Mouse (Mus musculus): ENCODE measurements around the gene Hltf. TPM values are rescaled to one million over a fixed set of nuclear protein-coding genes. Genes with fewer than 3 reads are reported as not detected.
"Not testable (repeated sequence)": the region's sequence is repeated elsewhere in the genome, so short reads cannot be mapped to it uniquely, and the experiment has no call there.

Hltf gene
- total RNA-seq (2017), result 55.3 and 76.6 TPM in 2 replicates

DNA sequence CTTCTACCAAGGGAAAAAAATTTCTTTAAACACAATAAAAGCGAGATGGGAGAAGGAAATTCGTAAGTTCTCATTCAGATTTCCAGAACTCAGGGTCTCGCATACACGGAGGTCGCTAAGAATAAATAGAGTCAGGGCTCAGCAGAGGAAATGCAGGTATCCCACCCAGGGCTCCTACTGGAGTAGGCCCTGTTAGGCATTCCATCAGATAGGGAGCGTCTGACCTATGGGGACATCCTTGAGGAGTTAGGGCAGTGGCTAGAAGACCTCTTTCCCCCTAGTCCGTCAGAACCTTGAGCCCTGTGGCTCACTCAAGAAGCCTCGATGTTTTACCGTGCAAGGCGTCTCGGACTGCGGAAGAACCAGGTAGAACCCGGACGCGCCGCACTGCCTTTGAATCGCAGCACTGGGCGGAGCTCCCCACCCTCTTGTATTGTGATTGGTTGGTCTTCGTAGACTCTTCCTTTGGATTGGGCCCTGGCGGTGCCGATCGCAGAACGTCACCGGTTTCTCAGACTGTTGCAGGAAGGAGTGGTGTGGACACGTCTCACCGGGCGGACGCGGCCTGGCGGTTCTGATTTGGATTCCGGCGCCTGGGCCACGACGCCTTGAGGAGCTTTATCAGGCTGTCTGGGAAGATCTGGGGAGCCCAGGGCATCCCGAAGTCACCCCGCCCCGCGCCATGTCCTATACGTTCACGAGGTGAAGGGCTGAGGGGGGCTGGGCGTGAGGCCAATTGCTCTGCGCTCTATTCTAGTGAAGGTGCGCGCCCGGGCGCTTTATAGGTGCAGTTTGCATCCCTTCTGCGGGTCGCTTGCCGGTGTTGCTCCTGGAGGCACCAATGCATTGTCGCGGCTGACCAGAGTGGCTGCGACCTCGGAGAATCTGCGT is at the start of gene Hltf:
TSS of gene Hltf (plus strand) at position 506 of the 891 bp plus-strand sequence.
- ATAC-seq (replicated peaks in 1 of 2; ENCODE audit: insufficient read depth in 1 of 2, low FRiP score in 2 of 2, low TSS enrichment in 1 of 2, low read depth in 1 of 2, poor library complexity in 2 of 2, severe bottlenecking in 2 of 2), result peak; percentile 100

DNA sequence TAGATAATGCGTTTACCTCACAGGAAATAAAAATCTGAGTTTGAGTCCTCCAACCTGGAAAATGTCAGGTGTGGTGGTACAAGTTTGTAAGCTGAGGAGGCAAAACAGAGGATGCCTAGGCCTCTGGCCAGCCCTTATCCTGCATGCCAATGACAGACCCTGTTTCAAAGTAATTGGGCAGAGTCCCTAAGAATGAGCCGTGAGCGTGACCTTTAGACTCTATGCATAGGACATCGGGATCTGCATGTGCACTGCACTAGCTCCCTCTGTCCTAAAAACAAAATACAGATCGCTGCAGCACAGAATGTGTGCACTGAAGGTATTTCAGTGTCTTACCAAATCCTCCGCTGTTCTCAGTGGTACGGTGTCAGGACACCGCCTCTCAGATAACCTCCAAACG is 47.1 kb upstream of the Hltf start:
- no peak for ATAC-seq (replicated peaks in 1 of 2; ENCODE audit: insufficient read depth in 1 of 2, low FRiP score in 2 of 2, low TSS enrichment in 1 of 2, low read depth in 1 of 2, poor library complexity in 2 of 2, severe bottlenecking in 2 of 2)

DNA sequence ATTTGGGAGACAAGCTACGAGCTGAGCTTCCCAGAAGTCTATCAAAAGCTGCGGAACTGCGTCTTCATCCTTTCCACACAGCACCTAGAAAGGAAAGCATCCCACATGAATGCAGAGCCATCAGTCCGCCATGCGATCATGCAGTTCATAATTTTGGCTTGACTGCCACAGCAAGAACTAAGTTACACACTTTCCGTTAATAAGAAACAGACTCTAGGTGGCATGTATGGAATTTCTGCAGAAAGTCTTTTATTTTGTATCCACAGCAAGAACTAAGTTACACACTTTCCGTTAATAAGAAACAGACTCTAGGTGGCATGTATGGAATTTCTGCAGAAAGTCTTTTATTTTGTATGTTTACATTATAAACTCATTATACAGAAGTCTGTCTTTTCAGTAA is 46.7 kb upstream of the Hltf start:
- not testable (repeated sequence) for ATAC-seq (replicated peaks in 1 of 2; ENCODE audit: insufficient read depth in 1 of 2, low FRiP score in 2 of 2, low TSS enrichment in 1 of 2, low read depth in 1 of 2, poor library complexity in 2 of 2, severe bottlenecking in 2 of 2)

DNA sequence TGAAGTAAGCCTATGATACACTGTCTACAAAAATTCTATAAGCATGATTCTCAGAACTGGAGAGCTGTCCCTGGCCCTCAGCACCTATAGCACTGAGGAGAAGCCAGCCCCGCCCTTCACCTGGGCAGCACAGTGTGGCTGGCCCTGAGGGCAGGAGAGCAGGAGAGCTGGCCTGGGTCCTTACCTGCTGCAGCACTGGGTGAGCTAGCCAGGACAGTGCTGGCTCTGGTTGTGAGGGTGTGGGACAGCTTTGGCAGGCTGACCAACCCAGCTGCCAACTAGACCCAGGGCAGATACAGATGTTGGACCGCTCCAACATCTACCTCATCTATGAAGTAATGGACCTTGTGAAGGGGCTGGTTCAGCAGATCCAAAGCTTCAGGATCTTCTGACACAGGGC is 43.2 kb upstream of the Hltf start:
- ATAC-seq (replicated peaks in 1 of 2; ENCODE audit: insufficient read depth in 1 of 2, low FRiP score in 2 of 2, low TSS enrichment in 1 of 2, low read depth in 1 of 2, poor library complexity in 2 of 2, severe bottlenecking in 2 of 2), result no peak

DNA sequence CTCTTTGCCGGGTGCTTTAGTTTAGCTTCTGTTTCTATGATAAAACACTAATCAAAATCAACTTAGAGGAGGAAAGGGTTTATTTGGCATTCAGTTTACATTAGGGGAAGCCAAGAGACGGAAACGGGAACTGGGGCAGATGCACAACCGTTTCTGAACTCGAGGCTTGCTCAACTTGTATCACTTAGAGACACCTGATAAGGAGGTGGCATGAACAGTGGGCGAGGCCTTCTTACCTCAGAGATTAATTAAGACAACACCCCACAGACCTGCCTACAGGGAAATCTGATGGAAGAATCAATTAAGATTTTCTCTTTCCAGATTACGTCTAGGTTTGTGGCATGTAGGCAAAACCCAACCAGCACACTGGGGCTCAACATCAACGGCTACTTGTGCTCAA is 39.5 kb upstream of the Hltf start:
- no peak for ATAC-seq (replicated peaks in 1 of 2; ENCODE audit: insufficient read depth in 1 of 2, low FRiP score in 2 of 2, low TSS enrichment in 1 of 2, low read depth in 1 of 2, poor library complexity in 2 of 2, severe bottlenecking in 2 of 2)

DNA sequence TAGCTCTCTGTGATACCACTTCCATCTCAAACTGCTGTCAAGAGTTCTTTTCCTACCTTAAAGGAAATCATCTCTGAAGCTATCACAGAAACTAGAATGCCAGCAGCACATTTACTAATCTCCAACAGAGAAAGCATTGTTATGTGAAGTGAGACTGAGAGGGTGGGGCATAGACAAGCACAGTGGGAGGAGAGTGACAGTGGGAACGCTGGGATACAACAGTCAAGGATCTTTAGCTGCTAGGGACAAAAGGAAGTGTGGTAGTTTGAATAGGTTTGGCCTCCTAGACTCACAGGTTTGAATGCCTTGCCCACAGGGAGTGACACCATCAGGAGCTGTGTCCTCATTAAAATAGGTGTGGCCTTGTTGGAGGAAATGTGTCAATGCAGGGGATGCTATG is 33.8 kb upstream of the Hltf start:
- no peak for ATAC-seq (replicated peaks in 1 of 2; ENCODE audit: insufficient read depth in 1 of 2, low FRiP score in 2 of 2, low TSS enrichment in 1 of 2, low read depth in 1 of 2, poor library complexity in 2 of 2, severe bottlenecking in 2 of 2)

DNA sequence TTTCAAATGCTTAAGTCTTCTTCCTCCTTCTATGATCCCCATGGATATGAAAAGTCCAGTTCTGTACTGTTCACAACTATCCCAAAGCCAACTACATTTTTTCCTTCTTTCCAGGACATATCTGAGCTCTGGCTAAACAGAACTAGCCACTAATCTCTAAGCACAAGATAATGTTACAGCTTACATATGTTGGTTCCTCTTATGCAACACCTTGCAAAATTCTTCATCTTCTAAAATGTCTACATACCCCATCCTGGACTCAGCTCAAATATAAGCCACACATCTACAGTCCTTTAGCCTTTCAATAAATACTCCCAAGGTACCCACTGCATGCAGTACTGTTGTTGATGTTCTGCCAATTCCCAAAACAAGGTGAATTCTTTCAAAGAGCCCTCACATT is 31.1 kb upstream of the Hltf start:
- ATAC-seq (replicated peaks in 1 of 2; ENCODE audit: insufficient read depth in 1 of 2, low FRiP score in 2 of 2, low TSS enrichment in 1 of 2, low read depth in 1 of 2, poor library complexity in 2 of 2, severe bottlenecking in 2 of 2), result no peak

DNA sequence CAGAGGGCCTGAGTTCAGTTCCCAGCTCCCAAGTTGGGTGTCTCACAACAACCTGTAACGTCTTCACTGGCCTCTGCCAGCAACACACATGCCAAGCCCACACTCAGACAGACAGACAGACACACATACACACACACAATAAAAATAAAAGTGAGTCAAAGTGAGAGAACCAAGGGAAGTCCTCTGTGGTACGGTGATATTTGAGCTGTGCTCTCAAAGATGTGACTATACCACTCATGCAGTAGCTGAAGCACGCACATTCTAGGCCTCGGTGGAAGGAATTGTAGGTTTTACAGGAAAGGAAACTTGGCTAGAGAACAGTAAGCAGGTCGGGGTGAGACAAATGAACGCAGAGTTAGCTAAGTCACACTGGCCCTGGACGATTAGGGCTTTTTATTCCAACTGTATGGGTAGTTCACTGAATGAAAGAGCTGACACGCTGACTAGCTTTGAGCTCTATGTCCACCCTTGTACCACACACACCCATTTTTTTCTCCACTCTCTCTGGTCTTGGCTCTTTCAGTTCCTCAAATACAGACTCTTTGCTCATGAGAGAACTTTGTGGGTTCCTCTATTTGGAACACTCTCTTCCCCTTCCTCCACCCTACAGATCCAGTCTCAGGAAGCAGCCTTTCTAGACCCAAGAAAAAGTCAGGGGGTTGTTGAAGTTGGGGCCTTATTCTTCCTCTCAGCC is 30.5 kb upstream of the Hltf start:
- ATAC-seq (replicated peaks in 1 of 2; ENCODE audit: insufficient read depth in 1 of 2, low FRiP score in 2 of 2, low TSS enrichment in 1 of 2, low read depth in 1 of 2, poor library complexity in 2 of 2, severe bottlenecking in 2 of 2), result peak; percentile 97 to 99

DNA sequence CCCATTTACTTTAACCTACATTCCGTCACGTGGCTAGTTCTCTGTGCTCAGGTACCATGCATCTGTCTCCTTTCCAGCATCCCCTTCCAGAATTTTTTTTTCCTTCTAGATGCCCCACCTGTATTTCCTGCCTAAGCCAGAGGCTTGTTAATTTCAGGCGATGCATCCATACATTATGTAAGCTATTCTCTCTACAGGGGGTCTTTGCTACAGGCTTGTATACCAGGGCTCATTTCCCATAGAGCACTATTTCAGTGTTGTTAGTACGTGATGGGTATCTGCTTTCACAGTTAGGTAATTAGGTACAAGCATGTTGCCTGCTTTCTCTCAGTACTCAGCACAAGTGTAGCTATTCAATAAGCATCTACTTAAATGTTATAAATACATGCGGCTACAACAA is 29.8 kb upstream of the Hltf start:
- ATAC-seq (replicated peaks in 1 of 2; ENCODE audit: insufficient read depth in 1 of 2, low FRiP score in 2 of 2, low TSS enrichment in 1 of 2, low read depth in 1 of 2, poor library complexity in 2 of 2, severe bottlenecking in 2 of 2), result peak in 1 of 2 experiments; percentile 1; a peak in 1 of 4 replicates

DNA sequence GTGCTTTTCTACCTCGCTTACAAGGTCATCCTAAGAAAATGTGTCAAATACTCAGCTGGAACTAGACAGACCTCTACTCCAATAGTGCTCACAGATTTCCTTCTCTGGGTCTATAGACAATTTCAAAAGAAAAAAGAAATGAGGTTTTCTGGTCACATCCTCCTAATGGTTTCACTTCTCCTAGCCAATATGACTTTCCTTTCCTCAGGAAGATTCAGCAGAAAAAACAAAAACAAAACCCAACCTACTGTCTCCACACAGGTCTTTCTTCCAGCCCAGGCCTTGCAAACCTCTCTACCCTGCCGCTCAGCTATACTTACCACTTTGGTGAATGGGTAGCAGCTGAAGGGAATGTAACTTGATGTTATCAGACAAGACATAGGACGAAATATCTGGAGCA is 29.0 kb upstream of the Hltf start:
- ATAC-seq (replicated peaks in 1 of 2; ENCODE audit: insufficient read depth in 1 of 2, low FRiP score in 2 of 2, low TSS enrichment in 1 of 2, low read depth in 1 of 2, poor library complexity in 2 of 2, severe bottlenecking in 2 of 2), result no peak

DNA sequence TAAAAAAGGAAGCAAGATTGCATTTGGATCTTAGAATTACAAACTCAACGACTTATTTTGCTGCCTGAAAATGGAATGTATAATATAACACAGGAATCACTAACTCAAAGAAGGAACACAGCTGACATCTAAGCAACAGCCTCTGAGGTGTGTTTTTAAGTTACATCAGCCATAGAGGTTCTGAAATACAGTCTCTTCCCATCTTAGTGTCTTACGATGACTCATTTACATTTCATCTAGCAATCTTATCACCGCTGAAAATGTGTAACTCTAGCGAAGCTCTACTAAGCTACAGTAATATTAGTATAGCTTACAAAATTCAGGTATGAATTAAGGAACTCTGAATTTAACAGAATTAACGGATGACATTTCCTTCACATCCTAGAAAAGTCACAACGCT is 26.8 kb upstream of the Hltf start:
- no peak for ATAC-seq (replicated peaks in 1 of 2; ENCODE audit: insufficient read depth in 1 of 2, low FRiP score in 2 of 2, low TSS enrichment in 1 of 2, low read depth in 1 of 2, poor library complexity in 2 of 2, severe bottlenecking in 2 of 2)

DNA sequence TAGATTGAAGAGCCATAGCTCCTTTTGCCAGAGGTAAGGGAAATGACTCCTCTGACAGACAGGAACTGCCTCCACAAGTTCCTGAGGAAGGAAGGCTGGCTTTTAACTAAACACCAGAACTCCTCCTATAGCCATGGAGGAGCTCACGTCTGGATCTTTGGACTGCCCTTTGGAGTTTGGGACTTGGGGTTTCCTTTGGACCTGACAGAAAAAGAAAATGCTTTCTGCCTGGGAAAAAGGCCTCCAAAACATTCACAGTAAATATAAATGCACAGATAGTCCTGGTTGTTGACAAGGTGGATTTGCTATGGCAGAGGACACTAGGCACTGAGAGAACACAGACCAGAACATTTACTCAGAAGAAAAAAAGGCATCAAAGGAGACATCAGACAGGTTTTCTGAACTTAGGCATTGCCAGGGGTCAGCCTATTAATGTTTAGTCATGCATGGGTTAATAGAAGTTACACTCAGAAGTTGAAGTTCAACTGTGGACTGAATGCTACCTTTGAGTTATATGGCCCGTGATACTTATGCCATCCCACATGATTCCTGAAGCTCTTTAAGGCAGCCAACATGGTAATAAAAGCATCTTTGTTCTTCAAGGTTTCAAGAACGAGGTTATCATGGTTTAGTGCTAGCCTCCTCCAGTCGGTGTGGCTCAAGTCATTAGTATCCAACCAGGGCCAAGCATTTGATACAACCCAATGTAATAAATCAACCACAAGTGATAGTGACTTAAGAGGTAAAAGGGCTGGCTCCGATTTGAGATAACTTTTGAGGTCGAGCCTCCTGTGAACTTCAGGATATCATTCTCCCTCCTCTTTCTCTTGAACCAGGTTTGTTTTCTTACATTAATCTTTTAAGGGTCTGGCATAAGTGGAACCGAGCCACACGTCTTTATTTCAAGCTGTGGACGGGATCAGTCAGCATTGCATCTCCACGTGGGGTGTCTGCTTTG is 23.6 kb upstream of the Hltf start:
- ATAC-seq (replicated peaks in 1 of 2; ENCODE audit: insufficient read depth in 1 of 2, low FRiP score in 2 of 2, low TSS enrichment in 1 of 2, low read depth in 1 of 2, poor library complexity in 2 of 2, severe bottlenecking in 2 of 2), result peak in 1 of 2 experiments; percentile 19; a peak in 2 of 4 replicates

DNA sequence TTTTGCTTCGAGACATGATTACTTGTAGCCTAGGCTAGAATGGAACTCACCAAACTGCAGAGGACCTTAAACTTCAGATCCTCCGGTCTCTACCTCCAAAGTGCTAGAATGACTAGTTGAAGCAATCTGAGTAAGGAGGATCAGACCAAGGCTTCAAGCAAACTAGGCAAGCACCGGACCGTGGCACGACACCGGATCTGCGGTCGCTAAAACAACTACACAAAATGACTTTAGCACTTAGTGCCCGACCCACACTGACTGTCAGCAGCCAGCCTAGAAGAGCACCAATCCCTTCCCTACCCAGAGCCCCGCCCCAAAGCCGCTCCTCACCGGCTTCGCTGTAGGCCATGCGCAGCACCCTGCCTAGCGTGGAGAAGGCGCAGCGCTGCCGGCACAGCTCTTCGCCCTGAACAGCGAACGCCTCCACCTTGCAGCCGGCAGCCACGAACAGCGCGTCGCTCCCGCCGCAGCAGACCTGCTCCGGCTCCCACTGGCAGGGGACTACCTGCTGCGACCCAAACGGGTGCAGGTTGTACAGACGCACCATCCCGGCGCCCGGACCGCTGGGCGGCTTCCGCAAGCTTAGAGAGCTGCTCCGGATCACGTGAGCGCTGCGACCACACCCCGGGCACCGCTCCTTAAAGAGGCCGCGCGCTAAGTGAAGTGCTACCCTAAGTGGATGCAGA is 22.7 kb upstream of the Hltf start, which contains the start of gene Hps3:
TSS of gene Hps3 (minus strand) at position 597 of the 686 bp plus-strand sequence.
- peak; percentile 97 to 99 for ATAC-seq (replicated peaks in 1 of 2; ENCODE audit: insufficient read depth in 1 of 2, low FRiP score in 2 of 2, low TSS enrichment in 1 of 2, low read depth in 1 of 2, poor library complexity in 2 of 2, severe bottlenecking in 2 of 2)

DNA sequence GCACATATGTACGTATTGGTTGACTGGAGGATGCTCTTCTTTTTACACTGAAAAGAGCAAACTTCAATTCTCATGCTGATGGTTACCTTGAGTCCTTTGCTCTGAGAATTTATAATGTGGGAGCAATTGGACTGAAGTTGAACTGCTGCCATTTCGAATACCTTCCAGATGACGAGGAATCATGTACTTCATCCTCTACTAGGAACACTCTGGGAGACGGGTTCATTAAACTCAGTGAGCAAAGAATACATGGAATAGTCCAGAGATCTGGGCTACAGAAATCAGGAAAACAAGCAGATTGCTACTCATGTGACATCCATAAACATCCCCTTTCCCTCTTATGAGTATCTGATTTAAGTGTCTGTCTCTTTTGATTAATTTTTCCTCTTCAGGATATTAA is 21.5 kb upstream of the Hltf start:
- ATAC-seq (replicated peaks in 1 of 2; ENCODE audit: insufficient read depth in 1 of 2, low FRiP score in 2 of 2, low TSS enrichment in 1 of 2, low read depth in 1 of 2, poor library complexity in 2 of 2, severe bottlenecking in 2 of 2), result no peak

DNA sequence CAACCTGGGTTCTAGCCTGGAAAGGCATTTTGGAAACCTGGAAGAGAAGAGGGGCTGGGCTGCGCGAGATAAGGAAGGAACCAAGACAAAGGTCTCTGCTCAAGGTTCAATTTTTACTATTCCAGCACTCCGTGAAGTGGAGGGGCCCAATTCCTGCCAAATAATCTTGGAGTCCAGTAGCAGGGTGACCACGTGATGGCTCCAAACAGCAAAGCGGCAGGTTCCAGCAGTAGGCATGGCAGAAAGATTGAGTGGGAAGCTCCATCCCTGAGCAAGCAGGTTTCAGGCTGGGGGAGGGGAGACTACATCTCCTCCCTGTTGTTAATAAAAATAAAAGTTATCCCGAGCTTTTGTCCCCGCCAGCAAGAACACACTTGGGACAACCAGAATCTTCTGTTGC is 16.1 kb upstream of the Hltf start:
- ATAC-seq (replicated peaks in 1 of 2; ENCODE audit: insufficient read depth in 1 of 2, low FRiP score in 2 of 2, low TSS enrichment in 1 of 2, low read depth in 1 of 2, poor library complexity in 2 of 2, severe bottlenecking in 2 of 2), result not testable (repeated sequence)

DNA sequence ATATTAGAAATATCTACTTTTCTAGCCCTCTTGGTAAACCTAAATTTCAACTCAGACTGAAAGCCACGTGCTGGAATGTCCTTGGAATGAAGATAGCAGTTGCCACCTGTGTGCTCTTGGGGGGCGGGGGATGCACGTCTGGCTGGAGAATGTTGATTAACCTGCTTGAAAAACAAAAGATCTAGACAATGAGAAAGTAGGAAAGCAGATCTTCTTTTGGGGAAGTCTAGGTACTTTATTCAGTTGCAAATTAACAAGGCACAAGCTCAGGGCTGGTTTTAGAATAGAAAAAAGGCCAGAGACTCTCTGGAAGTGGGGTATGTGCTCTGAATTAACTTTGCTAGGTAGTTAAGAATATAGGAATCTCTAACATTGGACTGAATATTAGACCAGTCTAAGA is 12.9 kb upstream of the Hltf start:
- not testable (repeated sequence) for ATAC-seq (replicated peaks in 1 of 2; ENCODE audit: insufficient read depth in 1 of 2, low FRiP score in 2 of 2, low TSS enrichment in 1 of 2, low read depth in 1 of 2, poor library complexity in 2 of 2, severe bottlenecking in 2 of 2)

DNA sequence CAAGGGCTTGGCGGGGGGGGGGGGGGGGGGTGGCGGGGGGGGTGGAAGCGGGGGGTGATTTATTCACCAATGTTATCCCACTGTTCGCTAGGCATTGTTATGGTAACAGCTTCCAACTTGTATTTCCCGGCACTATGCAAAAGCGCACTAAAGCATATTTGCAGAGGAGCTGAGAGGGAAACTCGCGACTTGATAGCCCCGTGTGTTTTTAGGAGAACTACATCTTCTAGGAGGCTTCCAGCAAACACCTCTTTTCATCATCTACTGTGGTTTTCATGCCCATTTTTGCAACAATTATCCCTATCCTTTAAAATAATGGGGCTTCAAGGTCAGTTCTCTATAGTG is 558 bp downstream of the Hltf start:
- ATAC-seq (replicated peaks in 1 of 2; ENCODE audit: insufficient read depth in 1 of 2, low FRiP score in 2 of 2, low TSS enrichment in 1 of 2, low read depth in 1 of 2, poor library complexity in 2 of 2, severe bottlenecking in 2 of 2), result no peak

Measured in hematopoietic stem cell, adult 5-6 weeks (primary cell).